Mouse (Mus musculus): ENCODE data around the gene Nup35.

Gene Nup35

GRCm38 (mm10) chr2:80638364-80639241 is 21.6 kb downstream of the Nup35 start:
- peak; percentile 88 for DNase-seq

DNA sequence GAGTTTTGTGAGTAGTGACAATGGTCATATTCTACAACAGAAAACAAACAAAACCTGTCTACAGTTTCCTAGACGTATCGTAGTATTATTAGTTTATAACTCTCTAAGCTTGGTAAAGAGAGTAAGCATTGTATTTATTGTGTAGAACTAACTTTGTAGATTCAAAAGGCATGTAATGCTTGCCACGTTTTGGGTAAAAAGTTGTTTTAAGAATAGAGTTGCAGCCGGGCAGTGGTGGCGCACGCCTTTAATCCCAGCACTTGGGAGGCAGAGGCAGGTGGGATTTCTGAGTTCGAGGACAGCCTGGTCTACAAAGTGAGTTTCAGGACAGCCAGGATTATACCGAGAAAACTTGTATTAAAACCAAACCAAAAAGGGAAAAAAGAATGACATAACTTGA is 22.4 kb downstream of the Nup35 start:
- DNase-seq = no peak

- no peak for DNase-seq
These were observed 22.8 kb downstream of the Nup35 start for GRCm38 (mm10) chr2:80639864-80640263.

DNA sequence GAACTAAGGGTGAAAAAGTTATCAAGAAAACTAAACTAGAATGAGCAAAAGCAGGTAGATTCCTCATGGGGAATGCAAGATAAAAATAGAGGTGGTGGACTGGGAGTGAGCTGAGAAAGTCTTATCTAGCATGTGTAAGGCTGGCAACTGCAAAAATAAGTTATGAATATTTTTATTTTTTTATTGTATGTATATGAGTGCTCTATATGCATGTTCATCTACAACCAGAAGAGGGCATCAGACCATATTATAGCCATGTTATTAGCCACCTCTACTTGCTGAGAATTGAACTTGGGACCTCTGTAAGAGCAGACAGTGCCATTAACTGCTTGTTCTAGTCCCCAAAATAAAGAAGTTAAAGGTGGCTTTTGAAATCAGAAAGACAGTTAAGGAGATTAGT is 44.4 kb downstream of the Nup35 start:
- DNase-seq = no peak

DNA sequence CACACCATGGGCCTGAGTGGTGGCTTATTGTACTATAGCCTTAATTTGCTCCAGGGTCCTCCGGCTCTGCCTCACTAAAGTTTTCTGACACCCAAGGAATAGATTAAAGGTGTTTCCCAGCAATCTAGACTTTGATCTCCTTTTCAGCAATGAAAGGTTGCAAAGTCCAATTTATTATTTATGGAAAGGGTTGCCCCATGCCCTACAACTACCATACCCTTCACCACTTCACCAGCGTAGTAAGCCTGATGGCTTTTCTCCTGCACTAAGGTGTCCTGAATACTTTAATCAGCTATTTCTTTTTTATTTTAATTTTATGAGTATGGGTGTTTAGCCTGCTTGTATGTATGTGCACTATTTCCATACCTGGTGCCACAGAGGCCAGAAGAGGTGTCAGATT is 45.6 kb downstream of the Nup35 start:
- DNase-seq = no peak

DNA sequence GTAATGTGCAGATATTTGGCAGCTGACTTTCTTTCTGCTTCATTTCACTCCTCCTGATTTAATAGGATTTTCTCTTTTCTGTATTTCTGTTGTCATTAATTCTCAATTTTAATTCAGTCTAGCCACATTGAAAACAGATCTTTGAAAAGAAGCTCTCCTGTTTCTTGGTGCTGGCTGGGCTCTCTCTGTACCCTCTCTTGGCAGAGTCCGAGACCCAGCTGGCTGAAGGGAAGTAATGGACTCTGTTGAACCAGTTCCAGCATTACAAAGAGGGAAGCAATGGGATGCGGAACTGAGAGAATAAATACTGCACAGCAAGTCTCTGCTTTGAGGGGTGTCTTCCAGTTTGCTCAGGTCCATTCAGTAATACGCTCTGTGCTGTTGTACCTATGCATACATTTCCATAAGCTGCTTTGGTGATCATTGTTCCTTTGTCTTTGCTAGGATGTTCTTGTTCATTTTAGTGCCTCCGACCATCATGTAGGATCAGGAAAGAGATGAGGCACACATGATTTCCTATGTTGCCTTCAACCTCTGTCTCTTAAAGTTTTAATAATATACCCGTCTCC is 50.4 kb downstream of the Nup35 start:
- DNase-seq = no peak

- DNase-seq = no peak
These were observed 53.0 kb downstream of the Nup35 start for GRCm38 (mm10) chr2:80669868-80670666.

- DNase-seq = no peak
These were observed 61.8 kb downstream of the Nup35 start for GRCm38 (mm10) chr2:80678803-80679202.

DNA sequence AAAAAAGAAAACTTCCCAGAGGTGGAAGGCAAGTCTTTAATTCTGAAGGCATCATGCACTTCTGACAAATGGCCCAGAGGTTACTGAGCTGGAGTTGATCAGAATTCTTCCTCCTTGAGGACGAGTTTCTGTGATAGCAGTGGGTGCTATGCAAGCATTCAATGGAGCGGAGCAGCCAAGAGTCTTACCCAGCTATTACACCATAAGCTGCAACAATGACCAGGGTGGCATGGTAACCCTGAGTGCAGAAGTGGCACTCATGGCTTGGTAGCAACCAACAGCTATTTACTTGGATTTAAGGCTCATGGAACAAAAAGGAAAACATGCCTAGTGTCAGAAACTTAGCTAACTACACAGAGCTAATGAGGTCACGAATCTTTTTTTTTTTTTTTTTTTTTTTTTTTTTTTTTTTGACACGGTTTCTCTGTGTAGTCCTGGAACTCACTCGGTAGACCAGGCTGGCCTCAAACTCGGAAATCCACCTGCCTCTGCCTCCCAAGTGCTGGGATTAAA is 66.7 kb downstream of the Nup35 start:
- DNase-seq = no peak

GRCm38 (mm10) chr2:80684396-80685071 is 67.5 kb downstream of the Nup35 start:
- no peak for DNase-seq

GRCm38 (mm10) chr2:80688261-80688660 is 71.2 kb downstream of the Nup35 start:
- no peak for DNase-seq

GRCm38 (mm10) chr2:80707429-80707828 is 90.4 kb downstream of the Nup35 start:
- DNase-seq = no peak
